Mouse (Mus musculus): ENCODE results near the gene Olfr1024.

Olfr1024 gene

DNA sequence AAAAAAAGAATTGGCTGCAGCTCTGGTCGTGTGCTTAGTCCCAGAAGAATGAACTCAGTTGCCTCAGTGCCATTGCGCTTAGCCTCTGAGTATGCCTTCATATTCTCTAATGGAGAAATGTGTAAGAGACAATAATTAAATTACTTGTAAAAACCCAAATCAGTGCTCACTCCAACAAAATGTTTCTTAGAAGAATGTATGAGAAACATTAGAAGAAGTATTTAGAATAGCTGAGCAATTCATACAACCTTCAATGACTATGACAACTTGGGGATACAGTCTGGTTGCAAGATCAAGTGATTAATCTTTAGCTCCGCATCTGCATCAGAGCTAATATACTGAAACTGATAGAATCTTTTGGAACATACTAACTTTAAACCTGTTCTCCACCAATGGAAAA is at the start of gene Olfr1024:
Gene Olfr1024 (minus strand): TSS at position 101 of the 400 bp plus-strand sequence.
- CTCF ChIA-PET, result no interaction called here
- POLR2A ChIA-PET, result no interaction called here

- CTCF ChIA-PET, result no interaction called here
- POLR2A ChIA-PET, result no interaction called here
Measured at GRCm38 (mm10) chr2:85950137-85950536, 45.3 kb upstream of the Olfr1024 start, which contains the start of gene Olfr1028. Gene Olfr1028 (plus strand): TSS chr2:85950437.

- POLR2A ChIA-PET, result no interaction called here
- CTCF ChIA-PET, result no interaction called here
Measured at GRCm38 (mm10) chr2:85921258-85921657, 16.4 kb upstream of the Olfr1024 start, which contains the start of gene Olfr1026. Gene Olfr1026 (plus strand): TSS chr2:85921558.

GRCm38 (mm10) chr2:85914893-85915292 is 10.0 kb upstream of the Olfr1024 start, which contains the start of gene Olfr1025-ps1:
Gene Olfr1025-ps1 (plus strand): TSS chr2:85915193.
- ChIA-PET POLR2A (no interaction called here), CTCF (no interaction called here)

DNA sequence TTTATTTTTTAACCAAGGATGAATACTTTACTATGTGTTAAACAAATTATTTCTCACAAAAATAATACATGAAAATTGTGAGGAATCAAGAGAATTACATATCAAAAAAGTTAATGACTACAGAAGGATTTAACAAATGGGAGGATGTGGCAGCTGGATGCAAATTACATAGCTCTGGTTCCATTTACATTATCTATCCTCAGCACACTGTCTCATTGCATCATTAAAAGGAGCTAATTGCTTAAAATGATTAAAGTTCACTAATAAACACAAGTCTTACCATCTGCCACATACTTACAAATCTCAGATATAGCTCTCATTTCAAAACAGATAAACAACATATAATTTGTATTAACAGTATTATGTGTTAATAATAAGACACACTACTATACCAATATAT is 8.3 kb upstream of the Olfr1024 start:
- ChIA-PET POLR2A (interaction anchor here in 1 of 4 experiments (1.3 kb wide), 1 partner anchor 144 kb away, joined by 3 read pairs; no protein-coding TSS in a partner anchor), CTCF (no interaction called here)

DNA sequence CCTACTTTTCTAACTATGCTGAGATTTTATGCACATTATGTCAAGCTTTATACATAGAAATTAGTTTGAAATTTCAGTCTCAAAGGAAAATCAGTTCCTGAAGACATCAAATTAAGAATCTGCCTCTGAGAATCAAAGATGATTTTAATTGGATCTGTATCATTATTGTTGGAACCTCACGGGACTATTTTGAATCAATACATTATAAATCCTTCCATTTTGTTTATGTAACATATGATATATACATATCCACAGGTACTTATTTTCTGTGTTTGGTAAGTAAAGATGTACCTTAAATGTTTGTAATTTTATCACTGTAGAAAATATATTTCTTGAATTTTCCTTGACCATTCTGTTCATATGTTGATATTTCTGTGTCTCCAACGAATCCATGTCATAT is 19.5 kb downstream of the Olfr1024 start, which contains the start of gene Olfr1023:
Gene Olfr1023 (plus strand): TSS at position 301 of the 400 bp plus-strand sequence.
- ChIA-PET CTCF (no interaction called here), POLR2A (no interaction called here)

DNA sequence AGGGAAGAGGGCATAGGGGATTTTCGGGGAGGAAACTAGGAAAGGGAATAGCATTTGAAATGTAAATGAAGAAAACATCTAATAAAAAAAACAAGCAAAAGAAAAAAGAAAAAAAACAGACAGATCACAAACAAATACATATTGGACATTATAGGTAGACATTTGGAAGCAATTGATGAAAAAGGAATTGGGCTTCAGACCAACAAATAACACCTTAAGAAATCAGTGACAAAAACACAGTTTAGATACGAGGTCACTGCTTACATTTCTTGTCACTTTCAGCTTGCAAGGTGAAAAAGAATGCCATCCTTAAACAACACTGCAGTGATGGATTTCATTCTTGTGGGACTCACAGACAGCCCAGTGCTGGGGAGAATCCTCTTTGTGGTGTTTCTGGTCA is 36.6 kb downstream of the Olfr1024 start, which contains the start of gene Olfr1022:
Gene Olfr1022 (plus strand): TSS at position 301 of the 400 bp plus-strand sequence.
- ChIA-PET POLR2A (no interaction called here), CTCF (no interaction called here)

Data from embryonic stem cell, embryonic (primary cell).